Mouse (Mus musculus) left cerebral cortex, postnatal 25 days (tissue): ENCODE measurements around the gene Tspan1. TPM values are rescaled to one million over a fixed set of nuclear protein-coding genes. Genes with fewer than 3 reads are reported as not detected.

Experiments
- DNase-seq, 2 experiments: peaks; one replicate each; pipeline ENCODE4 v3.0.0; 2022; ENCODE audit warnings: low spot score in 2 of 2, mixed read lengths in 1 of 2
- intact Hi-C: fragments of 180-260 bp; cut with DNase I; formaldehyde crosslinking; loops from one replicate; pipeline ENCODE4 v1.15.1; 2025
- total RNA-seq, 2 experiments: library from RNA; stranded (reverse); gene quantifications; 2 replicates each; pipeline ENCODE4 v1.2.3; 2021

Tspan1 gene
- total RNA-seq, 2 experiments from 2014 or later: 0.23 to 0.27 TPM

- intact Hi-C loops: loop anchor here (2.0 to 10.0 kb wide), 3 partner anchors 113 to 445 kb away; partner anchors contain the start of genes Gpbp1l1 and Tmem69
- DNase-seq: no peak
These were observed 1.9 kb upstream of the Tspan1 start for GRCm38 (mm10) chr4:116169353-116169672.

DNA sequence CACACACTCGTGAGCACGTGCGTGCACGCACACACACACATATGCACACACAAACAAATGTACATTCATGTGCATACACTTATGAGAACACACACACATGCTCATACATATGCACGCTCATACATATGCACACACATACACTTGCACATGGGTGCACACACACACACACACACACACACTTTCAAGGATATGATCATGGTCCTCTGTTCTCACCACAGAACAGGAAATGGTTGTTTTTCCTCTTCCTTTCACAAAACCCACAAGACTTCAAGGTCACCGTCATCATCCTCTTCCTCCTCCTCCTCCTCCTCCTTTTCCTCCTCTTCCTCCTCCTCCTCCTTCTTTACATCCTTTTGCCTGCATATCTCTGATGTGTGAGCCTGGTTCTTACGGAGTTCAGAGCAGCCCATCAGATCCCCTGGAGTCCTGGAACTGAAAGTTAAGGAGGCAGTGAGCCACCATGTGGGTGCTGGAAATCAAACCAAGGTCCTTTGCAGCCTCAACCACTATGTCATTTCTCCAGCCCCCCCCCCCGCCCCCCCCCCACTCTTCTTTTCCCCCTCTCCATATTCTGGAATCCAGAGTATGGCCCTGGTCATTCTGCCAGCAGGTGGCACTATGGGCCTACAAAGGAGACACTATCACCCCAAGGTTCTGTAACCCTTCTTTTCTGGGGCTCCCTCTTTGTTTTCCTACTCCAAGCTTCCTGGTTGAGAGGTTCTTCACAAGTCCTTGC lies 1.4 kb upstream of the Tspan1 start:
- DNase-seq: peak; percentile 76 to 79
- intact Hi-C loops: loop anchor here (2.0 to 10.0 kb wide), 3 partner anchors 114 to 446 kb away; partner anchors contain the start of genes Gpbp1l1 and Tmem69

DNA sequence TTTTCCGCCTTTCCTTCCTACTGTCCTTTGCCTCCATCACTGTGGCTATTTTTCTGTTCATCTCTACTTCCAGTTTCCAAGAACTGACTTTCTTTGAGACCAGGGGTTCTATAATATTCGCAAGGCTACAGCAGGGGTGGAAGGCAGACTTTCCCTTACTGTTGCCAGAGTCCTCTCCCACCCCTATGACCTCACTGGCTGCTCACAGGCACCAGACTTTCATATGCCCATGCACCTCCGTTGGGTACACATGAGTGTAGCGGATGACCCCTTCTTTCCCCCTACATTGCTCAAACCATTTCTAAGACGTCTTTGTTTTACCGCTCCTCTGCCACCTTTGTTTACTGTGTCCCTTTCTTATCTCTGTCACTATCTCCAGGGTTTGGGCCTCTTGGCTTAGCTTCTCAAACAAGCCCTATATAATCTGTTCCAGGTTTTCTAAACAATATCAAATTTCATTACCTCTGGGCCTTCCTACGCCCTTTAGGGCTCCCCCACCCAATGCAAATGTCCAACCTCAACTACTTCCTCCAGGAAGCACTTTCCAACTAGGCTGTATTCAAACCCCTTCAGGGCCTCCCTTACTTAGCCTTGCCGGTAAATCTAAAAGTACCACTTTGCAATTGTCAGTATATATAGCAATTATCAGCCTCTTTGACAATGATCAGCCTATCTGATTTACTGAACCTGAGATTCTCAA lies 1.5 kb downstream of the Tspan1 start:
- intact Hi-C loops: loop anchor here (10.0 kb wide), 2 partner anchors 389 to 449 kb away; partner anchors contain the start of genes Gpbp1l1 and Tmem69
- DNase-seq: no peak

DNA sequence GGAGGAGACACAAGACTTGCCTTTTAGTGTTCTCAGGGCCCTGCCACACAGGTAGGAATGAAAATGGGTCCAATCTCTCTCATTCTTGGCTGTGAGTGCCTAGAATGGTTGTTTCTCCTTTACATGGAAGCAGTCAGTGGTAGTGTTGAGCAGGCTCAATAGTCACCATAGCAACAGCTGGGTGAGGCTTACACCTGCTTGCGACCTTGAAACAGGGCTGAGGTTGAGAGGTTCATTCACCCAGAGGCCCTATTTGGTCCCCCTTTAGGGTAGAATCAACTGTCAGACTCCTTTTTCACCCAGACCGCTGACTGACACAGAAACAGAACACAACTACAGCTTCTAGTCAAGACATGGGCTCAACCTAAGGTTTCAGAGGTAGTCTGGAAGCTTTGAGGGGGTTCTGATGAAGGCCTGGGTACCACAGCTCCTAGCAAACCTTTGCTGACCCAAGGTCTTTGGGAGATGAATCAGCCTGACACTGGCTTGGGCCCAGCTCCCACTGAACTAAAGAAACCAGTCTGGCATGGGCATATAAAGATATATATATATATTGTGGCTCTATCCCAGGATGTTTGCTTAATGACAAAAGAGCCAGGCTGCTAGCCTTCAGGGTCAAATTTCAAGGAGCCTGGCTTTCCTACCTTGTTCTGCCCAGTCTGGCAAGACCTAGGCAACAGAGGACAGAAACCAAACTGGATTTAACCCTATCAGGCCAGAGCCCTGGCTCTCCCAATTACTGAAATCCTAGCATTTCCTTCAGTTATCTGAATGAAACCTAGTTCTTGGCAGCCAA lies 2.4 kb downstream of the Tspan1 start:
- DNase-seq: no peak
- intact Hi-C loops: loop anchor here (5.0 to 10.0 kb wide), 3 partner anchors 237 to 450 kb away; partner anchors contain the start of genes Gpbp1l1 and Tmem69

- no peak for DNase-seq
- intact Hi-C loops: loop anchor here (5.0 to 10.0 kb wide), 3 partner anchors 240 to 453 kb away; partner anchors contain the start of genes Gpbp1l1 and Tmem69
These were observed 5.3 kb downstream of the Tspan1 start for GRCm38 (mm10) chr4:116162142-116162541.

- peak; percentile 69 to 97 for DNase-seq
- intact Hi-C loops: loop anchor here (1.0 to 10.0 kb wide), 5 partner anchors 16 to 454 kb away; partner anchors contain the start of genes Gpbp1l1, Pik3r3 and Tmem69
These were observed 6.6 kb downstream of the Tspan1 start for GRCm38 (mm10) chr4:116160769-116161168.

GRCm38 (mm10) chr4:116159912-116160311 lies 7.5 kb downstream of the Tspan1 start:
- peak in 1 of 2 experiments; percentile 78 for DNase-seq
- intact Hi-C loops: loop anchor here (1.0 to 10.0 kb wide), 5 partner anchors 16 to 455 kb away; partner anchors contain the start of genes Gpbp1l1, Pik3r3 and Tmem69

DNA sequence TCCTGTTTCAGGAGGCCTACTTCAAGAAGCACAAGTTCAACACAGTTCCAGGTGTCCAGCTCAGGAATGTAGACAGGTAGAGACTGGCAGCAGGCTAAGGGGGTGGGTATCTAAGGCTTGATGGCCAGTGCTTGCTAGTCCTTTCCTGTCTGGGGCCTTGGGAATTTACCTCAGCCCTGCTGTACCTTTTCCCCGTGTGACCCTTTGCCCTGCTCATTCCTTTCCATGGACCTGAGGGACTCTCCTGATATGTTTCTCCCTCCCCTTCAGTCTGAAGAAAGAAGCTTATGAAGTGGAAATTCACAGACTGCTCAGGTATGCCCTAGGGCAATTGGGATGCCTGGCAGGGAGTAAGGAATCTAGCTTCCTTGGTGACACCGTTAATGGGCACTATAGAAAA lies 9.5 kb downstream of the Tspan1 start:
- intact Hi-C loops: no loop called here

DNA sequence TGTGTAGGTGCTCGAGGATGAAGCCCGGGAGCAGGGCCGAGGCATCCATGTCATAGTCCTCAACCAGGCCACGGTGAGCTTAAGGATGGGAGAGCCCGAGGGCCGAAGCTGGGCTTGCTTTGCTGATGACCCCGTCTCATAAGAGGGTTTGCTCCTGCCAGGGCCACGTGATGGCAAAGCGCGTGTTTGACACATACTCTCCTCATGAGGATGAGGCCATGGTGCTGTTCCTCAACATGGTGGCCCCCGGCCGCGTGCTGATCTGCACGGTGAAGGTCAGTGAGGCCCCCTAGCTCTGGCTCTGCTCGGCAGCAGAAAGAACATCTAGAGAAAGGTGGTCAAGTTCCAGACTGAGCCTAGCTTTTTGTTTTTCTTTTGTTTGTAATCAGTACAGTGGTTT lies 14.7 kb downstream of the Tspan1 start:
- intact Hi-C loops: no loop called here
- no peak for DNase-seq

More for the DNA sequence above, 9.5 kb downstream of the Tspan1 start:
- DNase-seq: no peak

GRCm38 (mm10) chr4:116151238-116151637 lies 16.2 kb downstream of the Tspan1 start, which contains the start of gene Lurap1:
Lurap1 (minus strand) TSS chr4:116151338.
- intact Hi-C loops: no loop called here
- no peak for DNase-seq

DNA sequence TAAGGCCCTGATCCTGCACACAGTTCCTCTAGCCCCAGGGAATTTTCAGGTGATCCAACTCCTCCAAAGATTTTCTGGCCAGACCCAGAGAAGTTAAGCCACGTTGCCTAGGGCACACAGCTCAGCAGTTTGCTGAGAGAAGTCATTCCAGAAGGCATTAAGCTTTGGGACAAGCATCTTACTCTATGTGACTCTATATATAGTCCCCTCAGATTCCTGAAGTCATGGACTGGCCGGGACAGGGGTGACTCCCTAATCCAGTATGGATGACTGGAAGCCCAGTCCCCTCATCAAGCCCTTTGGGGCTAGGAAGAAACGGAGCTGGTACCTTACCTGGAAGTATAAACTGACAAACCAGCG lies 16.6 kb downstream of the Tspan1 start:
- no peak for DNase-seq
- intact Hi-C loops: no loop called here

- intact Hi-C loops: no loop called here
- peak in 1 of 2 experiments; percentile 56 for DNase-seq
These were observed 17.1 kb downstream of the Tspan1 start for GRCm38 (mm10) chr4:116150156-116150861.

GRCm38 (mm10) chr4:116149812-116150155 lies 17.6 kb downstream of the Tspan1 start:
- DNase-seq: peak in 1 of 2 experiments; percentile 36
- intact Hi-C loops: no loop called here

DNA sequence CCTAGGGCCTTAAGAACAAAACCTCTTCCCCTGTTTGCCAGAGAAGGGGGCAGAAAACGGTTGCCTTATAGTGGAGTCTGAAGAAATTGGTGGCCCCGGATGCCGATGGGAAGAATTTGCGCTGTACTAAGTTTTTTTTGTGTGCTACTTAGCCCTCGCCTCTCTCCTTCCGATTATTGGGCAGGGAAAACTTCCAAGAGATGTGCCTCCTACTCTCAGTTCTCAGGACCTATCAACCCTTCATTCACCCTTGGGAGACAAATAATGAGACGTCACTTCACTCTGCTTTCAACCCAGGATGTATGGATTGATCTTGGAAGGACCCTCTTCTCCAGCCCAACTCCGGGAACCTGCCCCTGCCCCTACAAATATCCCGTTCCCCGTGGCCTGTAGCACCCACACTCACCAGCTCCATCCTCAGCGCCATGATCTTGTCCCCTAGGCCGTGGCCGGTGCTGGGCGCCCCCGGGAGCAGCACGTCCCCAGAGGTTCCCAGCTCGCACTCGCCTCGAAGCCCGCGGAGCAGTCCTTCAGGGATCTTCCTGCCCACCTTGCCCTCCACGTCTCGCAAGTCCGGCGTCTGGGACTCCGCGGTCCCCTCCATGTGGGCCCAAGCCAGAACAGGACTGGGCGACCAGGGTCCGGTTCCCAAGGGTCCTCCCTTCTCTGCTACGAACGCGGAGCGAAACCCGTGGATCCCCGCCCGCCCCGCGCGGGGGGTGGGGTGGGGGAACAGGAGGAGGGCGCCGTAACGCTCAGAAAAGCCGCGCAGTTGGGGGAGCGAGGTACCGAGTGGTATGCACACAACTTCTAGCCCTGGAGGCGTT lies 23.3 kb downstream of the Tspan1 start:
- peak; percentile 70 to 73 for DNase-seq
- intact Hi-C loops: no loop called here

DNA sequence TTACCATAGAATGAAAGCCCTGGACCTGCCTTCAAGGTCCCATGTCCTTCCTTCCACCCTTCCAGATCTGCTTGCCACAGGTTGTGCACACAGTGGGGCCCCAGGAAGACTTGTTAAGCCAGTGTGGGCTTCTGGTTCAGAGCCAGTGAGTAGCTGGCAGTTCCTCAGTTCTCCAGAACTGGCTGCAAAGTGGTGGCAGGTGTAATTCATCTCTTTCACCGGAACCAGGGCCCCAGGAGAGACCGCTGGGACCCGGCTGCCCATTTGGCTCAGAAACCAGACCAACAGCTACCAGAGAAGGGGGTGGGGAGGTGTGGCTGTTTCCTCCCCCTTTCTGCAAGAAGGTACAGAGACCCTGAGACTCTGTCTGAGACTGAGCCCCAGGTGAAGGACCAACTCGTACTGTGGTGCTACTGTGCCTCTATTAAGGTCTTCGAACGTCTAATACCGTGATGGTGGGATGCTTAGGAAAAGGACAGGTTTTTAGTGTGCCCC lies 24.0 kb downstream of the Tspan1 start:
- intact Hi-C loops: no loop called here
- no peak for DNase-seq

- intact Hi-C loops: no loop called here
- no peak for DNase-seq
These were observed 25.1 kb downstream of the Tspan1 start for GRCm38 (mm10) chr4:116142269-116142668.

GRCm38 (mm10) chr4:116141736-116142135 lies 25.7 kb downstream of the Tspan1 start:
- intact Hi-C loops: no loop called here
- DNase-seq: no peak
